Mouse (Mus musculus) Muller cell, postnatal 12 days (primary cell): Measurements from ENCODE around the gene Fam160b1.
A peak's percentile ranks its signal among the peaks of the same experiment; 100 is the strongest.

Experiments
- DNase-seq: peaks from one replicate; pipeline ENCODE4 v3.0.0-alpha.2; 2015; ENCODE audit errors: inconsistent ontology term

Fam160b1 gene

DNA sequence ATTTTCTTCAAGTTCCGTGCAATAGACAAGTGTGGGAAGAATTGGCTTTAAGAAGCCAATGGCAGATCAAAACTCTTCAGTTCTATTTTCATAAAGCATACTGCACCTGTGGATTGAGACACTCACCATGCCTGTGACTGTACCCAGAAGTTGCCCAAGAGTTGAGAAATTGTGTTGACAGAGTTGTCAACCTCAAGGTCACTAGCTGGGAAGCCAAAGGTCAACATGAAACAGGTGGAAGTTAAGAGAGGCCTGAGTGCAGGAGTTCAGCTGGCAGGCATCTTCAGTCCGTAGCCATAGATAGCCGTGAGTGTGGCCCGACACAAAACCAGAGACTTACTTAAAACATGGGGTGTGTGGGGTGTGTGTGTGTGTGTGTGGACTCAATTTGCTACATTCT, 6.7 kb downstream of the Fam160b1 start:
- DNase-seq, result no peak

GRCm38 (mm10) chr19:57367849-57368387, 7.4 kb downstream of the Fam160b1 start:
- DNase-seq, result no peak

DNA sequence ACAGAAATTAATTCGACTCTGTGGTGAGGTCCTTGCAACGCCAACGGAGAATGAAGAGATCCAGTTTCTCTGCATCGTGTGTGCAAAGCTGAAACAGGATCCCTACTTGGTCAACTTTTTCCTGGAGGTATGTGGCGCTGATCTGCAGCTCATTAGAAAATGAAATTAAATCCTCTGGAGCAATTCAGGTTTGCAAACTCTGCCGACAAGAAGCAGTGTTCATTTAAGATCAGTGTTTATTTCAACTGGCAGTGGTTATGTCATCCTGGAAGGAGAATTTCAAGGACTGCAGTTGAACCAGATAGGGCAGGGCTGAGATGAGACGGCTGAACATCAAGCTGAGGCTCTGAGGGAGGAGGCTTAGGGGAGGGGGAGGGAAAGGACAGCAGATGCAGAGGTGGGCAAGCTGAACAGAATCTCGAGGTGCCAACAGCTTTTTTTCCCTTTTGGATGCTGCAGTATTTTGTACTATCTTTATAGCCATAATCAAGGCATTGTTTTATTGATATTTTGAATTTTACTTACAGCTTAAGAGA, 12.9 kb downstream of the Fam160b1 start:
- DNase-seq, result no peak

DNA sequence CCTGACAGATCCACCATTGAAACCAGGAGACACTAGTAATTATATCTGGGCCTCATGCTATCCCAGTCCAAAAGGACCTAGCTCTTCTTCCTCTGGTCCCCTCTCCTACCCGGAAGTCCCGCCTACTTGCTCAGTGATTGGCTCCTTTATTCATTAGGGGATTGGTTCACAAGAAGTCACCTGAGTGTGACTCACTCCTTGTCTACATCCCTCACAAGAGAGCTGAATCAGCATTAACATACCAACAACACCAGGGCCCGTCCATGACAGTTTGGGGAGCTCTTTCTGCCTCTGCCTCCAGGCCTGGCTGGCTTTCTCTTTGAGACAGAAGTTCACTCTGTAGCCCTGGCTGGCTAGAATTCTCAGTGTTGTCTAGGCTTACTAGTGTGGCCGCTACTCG, 14.7 kb downstream of the Fam160b1 start:
- no peak for DNase-seq

- no peak for DNase-seq
Measured at GRCm38 (mm10) chr19:57375746-57376145, 15.3 kb downstream of the Fam160b1 start.

DNA sequence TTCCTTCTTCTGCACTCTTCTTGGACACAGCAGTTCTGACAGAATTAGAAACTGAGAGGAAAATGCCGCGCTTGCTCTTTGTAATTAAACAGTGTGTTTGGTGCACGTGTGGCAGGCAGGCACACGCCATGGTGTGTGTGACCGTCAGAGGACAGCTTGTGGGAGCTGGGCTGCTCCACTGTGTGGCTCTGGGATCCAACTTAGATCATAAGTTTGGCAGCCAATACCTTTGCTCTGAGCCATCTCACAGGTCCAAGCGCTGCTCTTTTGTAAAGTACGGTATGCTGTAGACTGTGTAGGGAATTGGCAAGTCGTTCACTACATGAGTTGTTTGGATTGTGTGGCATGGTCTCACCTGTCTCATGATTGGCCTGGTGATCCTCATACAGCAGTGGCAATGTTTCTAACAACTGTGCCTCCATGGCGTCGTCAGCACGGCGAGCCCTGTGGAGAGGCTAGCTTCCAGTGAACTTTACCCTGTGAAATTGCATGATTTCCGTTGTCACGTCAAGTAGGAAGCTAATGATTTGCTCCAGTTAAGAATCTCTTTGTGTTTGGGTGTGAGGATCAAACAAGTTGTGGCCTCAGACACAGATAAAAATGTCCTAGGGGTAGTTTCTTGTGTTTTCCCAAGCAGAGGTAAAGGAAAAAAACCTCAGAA, 16.7 kb downstream of the Fam160b1 start:
- no peak for DNase-seq

GRCm38 (mm10) chr19:57386176-57386693, 25.8 kb downstream of the Fam160b1 start:
- DNase-seq, result peak; percentile 50

DNA sequence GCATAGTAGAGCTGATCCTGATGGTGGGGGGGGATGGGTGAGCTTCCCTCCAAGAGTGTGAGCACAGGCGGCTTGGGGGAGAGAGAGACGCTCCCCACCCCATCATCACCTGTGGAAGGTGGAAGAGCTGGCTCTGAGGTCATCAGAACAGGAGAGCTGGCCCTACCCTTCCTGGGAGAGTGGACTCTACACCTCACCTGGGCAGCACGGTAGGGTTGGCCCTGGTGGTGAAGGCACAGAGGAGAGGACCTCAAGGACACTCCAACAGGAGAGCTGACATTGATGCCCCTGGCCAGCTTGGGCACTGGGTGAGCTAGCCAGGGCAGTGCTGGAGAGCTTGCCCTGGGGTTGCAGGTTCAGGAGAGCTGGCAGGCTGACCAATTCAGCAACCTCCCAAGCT, 31.1 kb downstream of the Fam160b1 start:
- no peak for DNase-seq

- no peak for DNase-seq
Measured at GRCm38 (mm10) chr19:57393357-57393957, 33.0 kb downstream of the Fam160b1 start.

DNA sequence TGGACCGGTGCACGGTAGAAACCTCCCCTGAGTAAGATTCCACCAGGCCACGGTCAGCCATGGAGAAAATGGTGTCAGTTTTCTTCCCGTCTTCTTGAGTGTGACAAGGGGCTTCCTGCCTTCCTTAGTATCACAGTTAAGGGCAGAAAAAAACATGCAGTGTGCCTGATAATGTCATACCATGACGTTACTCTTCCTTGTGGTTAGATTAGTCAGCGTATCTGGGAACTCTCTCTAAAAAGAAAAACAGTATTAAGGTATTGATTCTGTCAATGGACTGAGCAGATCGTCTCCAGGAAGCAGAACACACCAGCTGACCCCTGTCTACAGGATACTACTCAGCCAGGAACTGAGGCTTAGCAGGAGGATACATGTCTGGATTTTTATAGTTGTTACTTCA, 36.1 kb downstream of the Fam160b1 start:
- no peak for DNase-seq

GRCm38 (mm10) chr19:57402364-57402763, 41.9 kb downstream of the Fam160b1 start:
- no peak for DNase-seq

GRCm38 (mm10) chr19:57403700-57404501, 43.4 kb downstream of the Fam160b1 start:
- DNase-seq, result peak; percentile 90

- no peak for DNase-seq
Measured at GRCm38 (mm10) chr19:57404502-57404848, 44.0 kb downstream of the Fam160b1 start.

GRCm38 (mm10) chr19:57407947-57408346, 47.5 kb downstream of the Fam160b1 start:
- DNase-seq, result no peak

GRCm38 (mm10) chr19:57411375-57412196, 51.1 kb downstream of the Fam160b1 start:
- peak; percentile 74 for DNase-seq

DNA sequence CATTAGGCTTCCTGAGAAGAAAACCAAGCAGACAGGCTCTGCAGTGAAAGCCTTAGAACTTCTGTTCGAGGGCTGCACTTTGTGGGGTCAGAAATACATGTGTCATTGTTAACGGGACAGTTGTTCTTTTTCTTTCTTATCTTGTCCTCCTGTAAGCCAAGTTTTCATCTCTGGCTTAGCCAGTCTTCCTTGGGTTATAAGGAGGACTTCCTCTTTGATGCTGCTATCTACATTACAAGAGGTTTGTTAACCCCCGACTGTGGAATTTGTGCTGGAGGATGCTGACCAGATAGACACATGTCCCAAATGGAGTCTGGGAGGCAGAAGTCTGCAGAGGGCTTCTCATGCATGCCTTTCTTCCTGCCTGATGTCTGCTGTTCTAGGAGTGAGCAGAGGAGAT, 52.7 kb downstream of the Fam160b1 start:
- DNase-seq, result no peak

- DNase-seq, result no peak
Measured at GRCm38 (mm10) chr19:57413918-57414317, 53.4 kb downstream of the Fam160b1 start.

DNA sequence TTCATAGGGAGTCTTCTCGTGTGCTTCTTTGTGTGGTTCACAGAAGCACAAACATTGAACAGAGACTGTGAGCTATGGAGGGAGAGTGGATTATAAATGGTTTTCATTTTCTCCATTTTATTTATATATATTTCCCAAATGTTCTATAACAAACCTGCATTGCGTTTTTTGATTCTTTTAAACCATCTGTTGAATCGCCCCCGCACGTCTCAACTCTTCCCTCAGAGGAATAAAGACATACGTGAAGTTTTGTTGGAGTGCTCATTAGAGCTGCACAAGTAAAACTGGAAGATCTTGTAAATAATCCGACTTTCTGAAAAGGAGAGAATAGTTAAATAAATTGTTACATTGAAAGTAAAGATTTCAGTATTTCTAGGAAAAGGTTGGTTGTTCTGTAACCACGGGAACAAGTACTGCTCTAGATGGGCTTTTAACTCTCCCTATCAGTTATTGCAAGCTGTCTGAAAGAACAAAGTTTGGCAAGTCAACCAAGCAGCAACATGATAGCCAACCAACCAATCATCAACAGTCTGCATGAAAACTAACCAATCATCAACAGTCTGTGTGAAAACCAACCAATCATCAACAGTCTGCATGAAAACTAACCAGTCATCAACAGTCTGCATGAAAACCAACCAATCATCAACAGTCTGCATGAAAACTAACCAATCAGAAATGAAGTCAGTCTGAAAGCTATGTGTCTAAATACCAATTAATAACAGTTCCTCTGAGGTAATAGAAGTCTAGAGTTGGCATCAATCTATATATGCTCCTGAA, 54.7 kb downstream of the Fam160b1 start:
- no peak for DNase-seq

DNA sequence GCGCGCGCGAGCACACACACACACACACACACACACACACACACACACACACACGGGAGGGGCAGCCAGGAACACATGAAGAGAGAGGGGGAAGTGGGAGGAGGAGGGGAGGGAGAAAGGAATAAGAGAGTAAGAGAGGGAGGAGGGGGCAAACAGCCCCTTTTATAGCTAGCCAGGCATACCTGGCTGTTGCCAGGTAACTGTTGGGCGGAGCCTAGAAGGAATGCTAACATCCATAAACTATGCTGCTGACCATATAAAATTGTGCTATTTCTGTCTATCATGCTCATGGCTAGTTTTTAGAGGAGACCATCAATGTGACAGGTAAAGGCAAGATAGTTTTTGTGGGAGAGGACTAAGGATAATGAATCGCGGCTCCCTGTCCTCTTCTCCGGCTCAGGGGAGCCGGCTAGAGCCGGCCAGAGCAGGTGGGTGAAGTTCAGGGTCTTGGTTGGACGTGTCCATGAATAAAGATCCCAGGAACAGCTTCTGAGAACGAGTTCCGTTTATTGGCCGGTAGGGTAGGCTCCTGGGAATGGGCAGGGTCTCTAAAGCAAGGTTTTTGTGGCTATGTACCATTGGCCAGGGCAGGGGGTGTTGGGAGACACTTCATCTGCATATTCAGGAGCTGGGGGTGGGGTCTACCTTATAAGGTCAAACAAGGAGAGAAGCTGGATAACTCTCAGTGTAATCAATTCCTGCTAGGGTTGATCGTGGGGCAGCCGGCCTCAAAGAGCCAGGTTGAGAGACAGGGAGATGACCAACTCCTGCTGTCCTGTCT, 57.5 kb downstream of the Fam160b1 start:
- no peak for DNase-seq

DNA sequence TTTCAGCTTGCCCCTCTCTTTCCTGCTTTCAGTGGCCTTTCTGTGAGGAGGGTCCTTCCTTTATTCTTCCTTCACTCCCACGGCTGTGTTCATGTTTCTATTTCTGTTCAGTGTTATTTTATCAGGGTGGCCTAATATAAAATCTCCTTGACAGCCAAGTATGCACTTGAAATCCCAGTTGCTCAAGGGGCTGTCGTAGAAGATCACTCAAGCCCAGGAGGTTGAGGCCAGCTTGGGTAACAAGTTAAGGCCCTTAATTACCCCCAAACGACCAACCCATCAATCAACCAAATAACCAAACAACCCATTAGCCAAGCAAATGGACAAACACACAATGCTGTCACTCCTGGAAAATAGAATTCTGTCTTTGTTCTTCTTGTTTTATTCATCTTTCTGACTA, 62.9 kb downstream of the Fam160b1 start:
- DNase-seq, result no peak
